Mouse (Mus musculus) limb, embryonic 14.5 days (tissue): Measurements from ENCODE around the gene Fam131a. TPM values are rescaled to one million over a fixed set of nuclear protein-coding genes. Genes with fewer than 3 reads are reported as not detected.
A peak's percentile ranks its signal among the peaks of the same experiment; 100 is the strongest.

Experiments used
- ATAC-seq: fragments of 200-750 bp; cut with Nextera tagmentation; 2 replicates; pipeline ENCODE4 v1.8.0; 2017; ENCODE audit warnings: low read depth, moderate number of reproducible peaks, moderate TSS enrichment; ENCODE audit not compliant: low FRiP score
- DNase-seq: peaks from one replicate; pipeline ENCODE4 v3.0.0-alpha.2; 2015; ENCODE audit warnings: low spot score
- H3K27ac ChIP-seq: fragments of 300-500 bp; sonication (generic); replicated peaks from 2 replicates; pipeline ENCODE4 v1.5.1; 2014; ENCODE audit warnings: low read depth, mild to moderate bottlenecking, low read length, moderate library complexity, mixed read lengths
- H3K27me3 ChIP-seq: fragments of 300-500 bp; sonication (generic); 2 replicates; pipeline ENCODE4 v1.6.1; 2014; ENCODE audit warnings: low read length, mixed read lengths; ENCODE audit not compliant: control insufficient read depth, insufficient read depth
- H3K36me3 ChIP-seq: fragments of 300-500 bp; sonication (generic); 2 replicates; pipeline ENCODE4 v1.6.1; 2014; ENCODE audit warnings: mild to moderate bottlenecking, low read length, moderate library complexity, mixed read lengths; ENCODE audit not compliant: control insufficient read depth, insufficient read depth
- H3K4me1 ChIP-seq: fragments of 300-500 bp; sonication (generic); 2 replicates; pipeline ENCODE4 v1.6.1; 2014; ENCODE audit warnings: antibody characterized with exemption, low read length, mixed read lengths; ENCODE audit not compliant: control insufficient read depth, insufficient read depth
- H3K4me2 ChIP-seq: fragments of 300-500 bp; sonication (generic); replicated peaks from 2 replicates; pipeline ENCODE4 v1.6.1; 2014; ENCODE audit warnings: low read depth, mild to moderate bottlenecking, low read length, moderate library complexity; ENCODE audit not compliant: severe bottlenecking
- H3K4me3 ChIP-seq: fragments of 300-500 bp; sonication (generic); replicated peaks from 2 replicates; pipeline ENCODE4 v1.5.1; 2014; ENCODE audit warnings: low read length
- H3K9ac ChIP-seq: fragments of 300-500 bp; sonication (generic); 2 replicates; pipeline ENCODE4 v1.6.1; 2014; ENCODE audit warnings: mild to moderate bottlenecking, low read depth, low read length, moderate library complexity; ENCODE audit not compliant: severe bottlenecking
- H3K9me3 ChIP-seq: fragments of 300-500 bp; sonication (generic); 2 replicates; pipeline ENCODE4 v1.6.1; 2016; ENCODE audit warnings: low read length; ENCODE audit not compliant: control insufficient read depth
- POLR2A ChIP-seq: fragments of 200-500 bp; IDR thresholded peaks from 2 replicates; pipeline ENCODE4 v1.8.0; 2012; ENCODE audit warnings: inconsistent platforms, mild to moderate bottlenecking, moderate library complexity, borderline replicate concordance; ENCODE audit not compliant: insufficient read depth, insufficient read length; ENCODE audit errors: extremely low read depth
- WGBS: fragments of 180-500 bp; shearing (Covaris S2); extraction: QIAGEN DNeasy Blood & Tissue Kit; methylation state at CpG from one replicate; pipeline ENCODE4 v1.1.7; 2014; 5-methylcytosine and 5-hydroxymethylcytosine counted together
- polyA plus RNA-seq, 2 experiments: library from polyadenylated mRNA; depleted of rRNA in 1 of 2; stranded (reverse) in 1 of 2; unstranded in 1 of 2; fragments of >200 nt; fragmentation: Nextera tagmentation in 1 of 2; extraction: Ambion mirVana in 1 of 2; gene quantifications; 2 replicates each; pipeline versions ENCODE4 v1.2.1 to v1.2.3; 2012 to 2014

Gene Fam131a
- polyA plus RNA-seq, 2 experiments = 10.3 to 15.6 TPM

DNA sequence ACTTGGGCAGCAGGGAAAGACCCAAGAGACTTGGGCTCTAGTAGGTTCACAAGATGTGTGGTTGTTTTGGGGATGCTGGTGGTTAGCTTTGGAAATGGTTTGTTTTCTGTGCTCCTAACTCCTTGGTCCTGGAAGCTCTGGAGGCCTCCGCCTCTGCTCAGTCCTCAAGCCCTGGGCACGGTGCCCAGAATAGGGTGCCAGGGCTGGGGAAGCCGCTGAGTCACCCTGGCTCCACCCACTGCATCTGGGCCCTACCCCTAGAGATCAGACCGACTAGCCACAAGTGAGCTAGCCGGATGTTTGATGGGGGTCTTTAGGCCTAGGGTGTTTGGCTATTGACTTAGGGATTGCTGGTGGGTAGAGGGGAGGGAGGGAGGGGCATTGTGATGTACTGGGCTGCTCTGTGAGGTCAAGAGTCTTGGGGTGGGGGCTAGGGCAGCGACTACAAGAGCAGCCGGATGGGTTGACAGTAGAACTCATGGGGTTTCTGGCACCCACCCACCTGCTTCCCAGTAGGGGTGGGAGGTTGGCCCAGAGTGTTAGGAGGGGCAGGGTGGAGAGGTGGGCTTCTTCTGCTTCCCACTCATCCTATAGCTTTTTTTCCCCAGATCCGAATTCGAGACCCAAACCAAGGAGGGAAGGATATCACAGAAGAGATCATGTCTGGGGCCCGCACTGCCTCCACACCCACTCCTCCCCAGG is 14.9 kb upstream of the Fam131a start:
- Histone ChIP-seq H3K4me3 (no peak overlapping the region), H3K36me3 (peaks cover 89% of the 10 kb centered on the region), H3K4me1 (peaks cover 17% of the 10 kb centered on the region), H3K9me3 (no peaks in the 10 kb centered on the region), H3K27me3 (no peaks in the 10 kb centered on the region), H3K4me2 (no peak overlapping the region), H3K27ac (no peak overlapping the region), H3K9ac (no peak overlapping the region)
- no peak for TF ChIP-seq POLR2A
- DNase-seq (no peak), ATAC-seq (no peak)
- 88% methylated on average over 10 of the region's 10 CpGs for WGBS

DNA sequence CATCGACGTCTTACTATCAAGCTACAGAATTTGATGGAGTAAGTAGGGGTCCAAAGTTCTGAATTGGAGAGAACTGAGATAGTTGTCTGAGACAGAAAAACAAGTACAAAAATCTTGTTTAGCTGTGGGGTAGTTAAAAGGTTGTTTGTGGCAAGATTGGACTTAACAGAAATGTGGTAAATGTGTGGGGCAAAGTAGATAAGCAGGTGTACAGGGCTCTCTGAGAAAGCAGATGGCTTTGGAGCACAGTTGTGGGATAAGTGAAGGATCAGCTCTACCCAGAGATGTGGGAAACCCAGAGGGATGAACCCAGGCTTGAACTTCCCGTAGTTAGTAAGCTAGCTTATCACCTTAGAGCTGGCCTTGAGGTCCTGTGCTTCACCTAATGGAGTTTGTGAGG is 2.3 kb upstream of the Fam131a start:
- WGBS = 90% methylated on average over 3 of the region's 3 CpGs
- TF ChIP-seq POLR2A = no peak
- ATAC-seq = no peak

DNA sequence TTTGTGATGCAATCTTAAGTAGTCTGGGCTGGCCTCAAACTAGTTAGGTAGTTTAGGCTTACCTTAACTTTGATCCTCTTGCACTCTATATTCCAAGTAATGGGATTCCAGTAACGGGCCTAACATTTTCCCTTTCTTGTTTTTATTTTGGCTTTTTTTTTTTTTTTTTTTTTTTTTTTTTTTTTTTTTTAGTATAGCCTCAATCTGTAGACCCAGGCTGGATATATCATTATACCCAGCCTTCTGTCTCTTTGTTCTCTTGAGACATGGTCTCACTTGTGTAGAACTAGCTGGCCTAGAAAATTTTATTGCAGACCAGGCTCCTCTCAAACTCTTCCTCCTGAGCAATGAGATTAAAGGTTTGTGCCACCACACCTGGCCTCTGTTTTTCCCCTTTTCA is 1.4 kb upstream of the Fam131a start:
- peaks cover 61% of the 10 kb centered on the region for H3K36me3 ChIP-seq
- ATAC-seq = no peak
- no peak overlapping the region for H3K9ac ChIP-seq
- H3K4me1 ChIP-seq = peaks cover 28% of the 10 kb centered on the region
- no peaks in the 10 kb centered on the region for H3K9me3 ChIP-seq
- H3K4me3 ChIP-seq = no peak overlapping the region
- no peak overlapping the region for H3K4me2 ChIP-seq
- no peak overlapping the region for H3K27ac ChIP-seq
- no peaks in the 10 kb centered on the region for H3K27me3 ChIP-seq
- TF ChIP-seq POLR2A = no peak
- 57% methylated on average over 1 of the region's 1 CpGs for WGBS
- no peak for DNase-seq

More for the DNA sequence above, 2.3 kb upstream of the Fam131a start:
- H3K4me2 ChIP-seq = no peak overlapping the region
- H3K4me3 ChIP-seq = no peak overlapping the region
- H3K36me3 ChIP-seq = peaks cover 69% of the 10 kb centered on the region
- H3K9ac ChIP-seq = no peak overlapping the region
- H3K4me1 ChIP-seq = peaks cover 22% of the 10 kb centered on the region
- no peaks in the 10 kb centered on the region for H3K27me3 ChIP-seq
- no peak overlapping the region for H3K27ac ChIP-seq
- no peak for DNase-seq
- H3K9me3 ChIP-seq = no peaks in the 10 kb centered on the region

DNA sequence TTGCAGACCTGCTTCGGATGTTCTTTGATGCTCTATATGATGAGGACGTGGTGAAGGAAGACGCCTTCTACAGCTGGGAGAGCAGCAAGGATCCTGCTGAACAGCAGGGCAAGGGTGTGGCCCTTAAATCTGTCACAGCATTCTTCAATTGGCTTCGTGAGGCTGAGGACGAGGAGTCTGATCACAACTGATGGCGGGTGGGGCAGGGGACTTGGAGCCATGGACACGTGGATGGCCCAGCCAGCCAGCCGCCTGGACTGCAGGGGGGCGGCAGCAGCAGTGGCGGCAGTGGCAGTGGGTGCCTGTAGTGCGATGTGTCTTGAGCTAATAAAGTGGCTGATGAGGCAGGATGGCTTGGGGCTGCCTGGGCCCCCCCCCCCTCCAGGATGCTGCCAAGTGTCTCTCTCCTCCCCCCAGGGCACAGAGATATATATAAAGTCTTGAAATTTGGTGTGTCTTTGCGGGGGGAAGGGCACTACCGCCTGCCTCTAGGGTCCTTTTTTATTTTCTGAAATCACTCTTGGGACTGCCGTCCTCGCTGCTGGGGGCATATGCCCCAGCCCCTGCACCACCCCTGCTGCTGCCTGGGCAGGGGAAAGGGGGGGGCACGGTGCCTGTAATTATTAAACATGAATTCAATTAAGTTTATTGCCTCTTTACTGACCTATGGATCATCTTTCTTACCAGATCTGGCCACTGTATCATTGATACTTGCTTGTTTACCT is 638 bp upstream of the Fam131a start:
- peaks cover 30% of the 10 kb centered on the region for H3K4me1 ChIP-seq
- peak overlapping the region; percentile 66; the same call in 1 of the 2 replicates for H3K4me2 ChIP-seq
- ATAC-seq = no peak
- H3K9ac ChIP-seq = no peak overlapping the region
- H3K27me3 ChIP-seq = no peaks in the 10 kb centered on the region
- H3K36me3 ChIP-seq = peaks cover 53% of the 10 kb centered on the region
- no peak for TF ChIP-seq POLR2A
- no peaks in the 10 kb centered on the region for H3K9me3 ChIP-seq
- peak overlapping the region; percentile 58; the same call in 1 of the 2 replicates for H3K4me3 ChIP-seq
- no peak overlapping the region for H3K27ac ChIP-seq
- 42% methylated on average over 16 of the region's 16 CpGs for WGBS
- no peak for DNase-seq

DNA sequence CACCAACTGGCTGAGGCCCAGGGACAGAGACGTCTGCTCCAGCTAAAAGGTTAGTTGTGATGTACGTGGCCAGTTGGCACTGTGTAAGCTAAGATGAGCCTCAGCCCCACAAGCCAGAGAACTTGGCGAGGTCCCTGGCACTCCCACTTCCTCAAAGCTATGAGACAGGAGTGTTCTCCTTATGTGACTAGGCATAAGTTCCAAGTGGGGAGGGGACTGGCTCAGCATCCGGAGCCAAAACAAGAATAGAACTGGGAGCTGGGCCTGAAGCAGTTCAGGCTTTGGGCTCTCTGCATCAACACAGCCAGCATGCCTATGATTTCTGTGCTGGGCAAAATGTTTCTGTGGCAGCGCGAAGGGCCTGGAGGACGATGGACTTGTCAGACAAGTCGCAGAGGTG is 1.7 kb downstream of the Fam131a start:
- no peak overlapping the region for H3K27ac ChIP-seq
- no peak overlapping the region for H3K4me3 ChIP-seq
- 74% methylated on average over 8 of the region's 8 CpGs for WGBS
- H3K27me3 ChIP-seq = no peaks in the 10 kb centered on the region
- no peak for TF ChIP-seq POLR2A
- no peaks in the 10 kb centered on the region for H3K9me3 ChIP-seq
- ATAC-seq = no peak
- peaks cover 31% of the 10 kb centered on the region for H3K36me3 ChIP-seq
- no peak overlapping the region for H3K9ac ChIP-seq
- DNase-seq = peak; percentile 43
- H3K4me2 ChIP-seq = peak overlapping the region; percentile 74; the same call in 1 of the 2 replicates
- H3K4me1 ChIP-seq = peaks cover 30% of the 10 kb centered on the region
